Mouse (Mus musculus) cerebellum, adult 2 months (tissue): ENCODE data around the gene Rbm5.

ENCODE experiments used
- CTCF ChIP-seq: fragments of 200-500 bp; IDR thresholded peaks from 2 replicates; pipeline ENCODE4 v1.5.1; 2011; ENCODE audit warnings: low read depth, mild to moderate bottlenecking, control low read depth, low read length, moderate library complexity, borderline replicate concordance; ENCODE audit not compliant: insufficient read depth
- POLR2A ChIP-seq: fragments of 200-500 bp; IDR thresholded peaks from 2 replicates; pipeline ENCODE4 v1.6.1; 2011; ENCODE audit warnings: low read length, control low read depth, borderline replicate concordance; ENCODE audit not compliant: insufficient read depth

- TF ChIP-seq CTCF (no peak), POLR2A (no peak)
Observed at GRCm38 (mm10) chr9:107791714-107792113, 20.9 kb upstream of the Rbm5 start.
